Mouse (Mus musculus): ENCODE results near the gene Ints3. TPM values are rescaled to one million over a fixed set of nuclear protein-coding genes. Genes with fewer than 3 reads are reported as not detected.

Ints3 gene
- total and polyA plus RNA-seq, 3 experiments: 58.5 to 115 (median 101) TPM

- H3K9ac ChIP-seq (ENCODE audit: control insufficient read depth, low read depth, low read length, poor library complexity, severe bottlenecking): no peak overlapping the region
- H3K79me2 ChIP-seq (ENCODE audit: control insufficient read depth, insufficient read depth, low read length, poor library complexity): peaks cover 3% of the 10 kb centered on the region
These were observed 12.7 kb downstream of the Ints3 start for GRCm38 (mm10) chr3:90420696-90421095.

DNA sequence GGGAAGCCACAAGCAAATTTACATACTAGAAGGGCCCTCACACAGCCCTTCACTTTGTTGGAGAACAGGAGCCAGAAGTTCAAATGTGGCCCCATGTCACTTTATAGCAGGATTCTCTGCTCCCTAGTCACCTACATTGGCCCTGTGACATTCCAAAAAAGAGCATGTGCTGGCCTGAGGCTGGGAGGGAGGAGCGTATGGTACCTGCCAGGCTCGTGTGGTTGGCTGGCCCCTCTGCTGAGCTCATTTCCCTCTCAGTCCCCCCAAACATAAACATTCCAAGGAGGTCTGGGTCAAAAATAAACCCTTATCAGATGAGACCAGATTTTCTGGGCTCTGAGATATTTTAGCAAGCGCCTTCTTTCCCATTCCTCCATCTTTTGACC lies 20.4 kb downstream of the Ints3 start:
- H3K27ac ChIP-seq (ENCODE audit: control insufficient read depth, low read depth, low read length): no peak overlapping the region
- H3K79me2 ChIP-seq (ENCODE audit: control insufficient read depth, insufficient read depth, low read length, poor library complexity): no peaks in the 10 kb centered on the region
- H3K9ac ChIP-seq (ENCODE audit: control insufficient read depth, low read depth, low read length, poor library complexity, severe bottlenecking): no peak overlapping the region
- H3K36me3 ChIP-seq (ENCODE audit: control insufficient read depth in 1 of 2, insufficient read depth in 2 of 2, low read length in 2 of 2): peaks cover 0 to 39% of the 10 kb centered on the region in 2 experiments; a peak in 2 of 4 replicates
- no peaks in the 10 kb centered on the region for H3K27me3 ChIP-seq (ENCODE audit: control insufficient read depth in 1 of 2, insufficient read depth in 2 of 2, low read length in 2 of 2)
- no peak overlapping the region for H3K4me3 ChIP-seq (ENCODE audit: control insufficient read depth in 1 of 2, insufficient read depth in 1 of 2, low read depth in 2 of 2, low read length in 2 of 2)
- H3K9me3 ChIP-seq (replicated peaks; ENCODE audit: insufficient read depth, low read length): no peaks in the 10 kb centered on the region
- TF ChIP-seq MXI1 (IDR thresholded peaks at IDR 0.05; ENCODE audit: low read depth, low read length) (no peak), POLR2A (IDR thresholded peaks at IDR 0.05; ENCODE audit: control insufficient read depth in 1 of 2, insufficient read depth in 1 of 2, low read depth in 1 of 2, low read length in 2 of 2, poor library complexity in 1 of 2) (no peak; a peak in 1 of 4 replicates), NELFE (IDR thresholded peaks at IDR 0.05; ENCODE audit: low read depth, low read length) (no peak), SMC3 (IDR thresholded peaks at IDR 0.05; ENCODE audit: low read depth, low read length) (no peak), ZKSCAN1 (IDR thresholded peaks at IDR 0.05; ENCODE audit: low read depth, low read length) (no peak), MYC (IDR thresholded peaks at IDR 0.05; ENCODE audit: low read depth, low read length) (no peak), MYB (IDR thresholded peaks at IDR 0.05; ENCODE audit: low read depth, low read length) (no peak), USF1 (IDR thresholded peaks at IDR 0.05; ENCODE audit: low read depth, low read length) (no peak), HCFC1 (IDR thresholded peaks at IDR 0.05; ENCODE audit: low read depth, low read length) (no peak), CHD1 (IDR thresholded peaks at IDR 0.05; ENCODE audit: low read depth, low read length) (no peak), CHD2 (IDR thresholded peaks at IDR 0.05; ENCODE audit: low read length) (no peak), TBP (IDR thresholded peaks at IDR 0.05; ENCODE audit: low read depth, low read length) (no peak), ZNF384 (IDR thresholded peaks at IDR 0.05; ENCODE audit: low read depth, low read length) (no peak), MAFK (IDR thresholded peaks at IDR 0.05; ENCODE audit: borderline replicate concordance, low read depth, low read length) (no peak), POLR2AphosphoS2 (IDR thresholded peaks at IDR 0.05; ENCODE audit: low read length) (no peak)
- DNase-seq (ENCODE audit: low read depth, low spot score): no peak
- no peaks in the 10 kb centered on the region for H3K4me1 ChIP-seq (ENCODE audit: control insufficient read depth in 1 of 2, insufficient read depth in 2 of 2, low read length in 2 of 2)

More at GRCm38 (mm10) chr3:90420696-90421095, 12.7 kb downstream of the Ints3 start:
- Histone ChIP-seq H3K27ac (ENCODE audit: control insufficient read depth, low read depth, low read length) (no peak overlapping the region), H3K9me3 (replicated peaks; ENCODE audit: insufficient read depth, low read length) (no peaks in the 10 kb centered on the region), H3K27me3 (ENCODE audit: control insufficient read depth in 1 of 2, insufficient read depth in 2 of 2, low read length in 2 of 2) (no peaks in the 10 kb centered on the region), H3K36me3 (ENCODE audit: control insufficient read depth in 1 of 2, insufficient read depth in 2 of 2, low read length in 2 of 2) (peaks cover under 1 to 36% of the 10 kb centered on the region in 2 experiments; a peak in 3 of 4 replicates), H3K4me3 (ENCODE audit: control insufficient read depth in 1 of 2, insufficient read depth in 1 of 2, low read depth in 2 of 2, low read length in 2 of 2) (no peak overlapping the region), H3K4me1 (ENCODE audit: control insufficient read depth in 1 of 2, insufficient read depth in 2 of 2, low read length in 2 of 2) (no peaks in the 10 kb centered on the region)
- no peak for TF ChIP-seq MYB (IDR thresholded peaks at IDR 0.05; ENCODE audit: low read depth, low read length)
- no peak for TF ChIP-seq CTCF (IDR thresholded peaks at IDR 0.05 in 2 of 3, conservative IDR thresholded peaks at IDR 0.05 in 1 of 3; ENCODE audit: control insufficient read depth in 1 of 3, insufficient read depth in 1 of 3, low read depth in 2 of 3, low read length in 3 of 3, poor library complexity in 1 of 3, severe bottlenecking in 1 of 3)
- no peak for TF ChIP-seq E2F4 (IDR thresholded peaks at IDR 0.05; ENCODE audit: borderline replicate concordance, low read depth, low read length)
- TF ChIP-seq CHD1 (IDR thresholded peaks at IDR 0.05; ENCODE audit: low read depth, low read length): no peak
- TF ChIP-seq MEF2A (IDR thresholded peaks at IDR 0.05; ENCODE audit: extremely low read depth, insufficient replicate concordance, low read depth, low read length, poor library complexity, severe bottlenecking): no peak
- no peak for TF ChIP-seq MXI1 (IDR thresholded peaks at IDR 0.05; ENCODE audit: low read depth, low read length)
- TF ChIP-seq MAFK (IDR thresholded peaks at IDR 0.05; ENCODE audit: borderline replicate concordance, low read depth, low read length): no peak
- no peak for TF ChIP-seq USF2 (IDR thresholded peaks at IDR 0.05; ENCODE audit: borderline replicate concordance in 1 of 2, insufficient read depth in 1 of 2, low read depth in 1 of 2, low read length in 2 of 2)
- TF ChIP-seq ETS1 (IDR thresholded peaks at IDR 0.05; ENCODE audit: low read depth, low read length): no peak
- no peak for TF ChIP-seq ZMIZ1 (IDR thresholded peaks at IDR 0.05; ENCODE audit: low read depth, low read length)
- TF ChIP-seq CHD2 (IDR thresholded peaks at IDR 0.05; ENCODE audit: low read length): no peak
- TF ChIP-seq POLR2AphosphoS2 (IDR thresholded peaks at IDR 0.05; ENCODE audit: low read length): no peak
- TF ChIP-seq JUND (IDR thresholded peaks at IDR 0.05; ENCODE audit: low read depth, low read length): no peak
- no peak for TF ChIP-seq MAX (IDR thresholded peaks at IDR 0.05; ENCODE audit: low read length)
- TF ChIP-seq POLR2AphosphoS5 (IDR thresholded peaks at IDR 0.05; ENCODE audit: borderline replicate concordance, low read depth, low read length): no peak
- DNase-seq (ENCODE audit: low read depth, low spot score): no peak

Data from MEL (cell line).